Mouse (Mus musculus): ENCODE data around the gene Scrt2. TPM values are rescaled to one million over a fixed set of nuclear protein-coding genes. Genes with fewer than 3 reads are reported as not detected.

The Scrt2 gene
- polyA plus RNA-seq (2017; shearing (Covaris generic)): not detected

GRCm38 (mm10) chr2:152080685-152081541 is at the start of gene Scrt2:
Gene Scrt2 (plus strand): TSS chr2:152081529.

GRCm38 (mm10) chr2:152105318-152106224 is 24.2 kb downstream of the Scrt2 start, which contains the start of gene Srxn1:
Gene Srxn1 (plus strand): TSS chr2:152105516.

DNA sequence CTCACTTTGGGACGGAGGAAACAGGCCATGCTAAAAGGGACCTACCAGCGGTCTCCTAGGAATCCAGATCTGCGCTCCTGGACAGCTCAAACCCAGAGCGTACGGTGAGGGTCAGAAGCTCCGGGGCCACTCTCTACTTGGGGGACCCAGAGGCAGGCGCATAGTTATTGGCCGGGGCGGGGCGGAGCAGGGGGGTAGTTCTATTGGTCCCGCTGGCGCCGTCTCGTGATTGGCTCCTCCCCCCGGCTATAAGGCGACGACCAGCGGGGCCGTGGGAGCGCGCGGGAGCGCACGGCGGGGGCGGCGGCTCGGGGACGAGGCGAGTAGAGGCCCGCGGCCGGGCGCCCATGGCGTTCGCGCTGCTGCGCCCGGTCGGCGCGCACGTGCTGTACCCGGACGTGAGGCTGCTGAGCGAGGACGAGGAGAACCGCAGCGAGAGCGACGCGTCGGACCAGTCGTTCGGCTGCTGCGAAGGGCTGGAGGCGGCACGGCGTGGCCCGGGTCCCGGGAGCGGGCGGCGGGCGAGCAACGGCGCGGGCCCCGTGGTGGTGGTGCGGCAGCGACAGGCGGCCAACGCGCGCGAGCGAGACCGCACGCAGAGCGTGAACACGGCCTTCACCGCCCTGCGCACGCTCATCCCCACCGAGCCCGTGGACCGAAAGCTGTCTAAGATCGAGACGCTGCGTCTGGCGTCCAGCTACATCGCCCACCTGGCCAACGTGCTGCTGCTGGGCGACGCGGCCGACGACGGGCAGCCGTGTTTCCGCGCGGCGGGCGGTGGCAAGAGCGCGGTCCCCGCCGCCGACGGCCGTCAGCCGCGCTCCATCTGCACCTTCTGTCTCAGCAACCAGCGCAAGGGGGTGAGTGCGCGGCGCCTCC is 62.2 kb downstream of the Scrt2 start, which contains the start of gene Tcf15:
Tcf15 (plus strand) TSS at position 283 of the 879 bp plus-strand sequence.

Other genes with a start within 250 kb of the Scrt2 start
- not detected for gene Rspo4, start 238.6 kb upstream of the Scrt2 start, polyA plus RNA-seq (2017; shearing (Covaris generic))
- gene Angpt4, start 170.3 kb upstream of the Scrt2 start, polyA plus RNA-seq (2017; shearing (Covaris generic)): not detected
- 108 TPM for gene Fam110a, start 101.3 kb upstream of the Scrt2 start, polyA plus RNA-seq (2017; shearing (Covaris generic))
- 14.0 TPM for gene Slc52a3, start 85.0 kb upstream of the Scrt2 start, polyA plus RNA-seq (2017; shearing (Covaris generic))
- gene Srxn1, start 24.0 kb downstream of the Scrt2 start, polyA plus RNA-seq (2017; shearing (Covaris generic)): 5.7 TPM
- gene Tcf15, start 62.0 kb downstream of the Scrt2 start, polyA plus RNA-seq (2017; shearing (Covaris generic)): not detected
- 34.2 TPM for gene Csnk2a1, start 145.3 kb downstream of the Scrt2 start, polyA plus RNA-seq (2017; shearing (Covaris generic))
- gene Tbc1d20, start 212.3 kb downstream of the Scrt2 start, polyA plus RNA-seq (2017; shearing (Covaris generic)): 66.3 TPM

All from effector memory CD4-positive, alpha-beta T cell, adult 7 months (primary cell).